Mouse (Mus musculus) left cerebral cortex, adult 11 months (tissue): ENCODE measurements around the gene Sarm1.

Experiments
- DNase-seq: peaks from one replicate; pipeline ENCODE4 v3.0.0; 2022; ENCODE audit warnings: low spot score

Sarm1 gene

GRCm38 (mm10) chr11:78463286-78464036, 34.1 kb downstream of the Sarm1 start:
- no peak for DNase-seq

- DNase-seq = no peak
Measured at GRCm38 (mm10) chr11:78462669-78463068, 34.9 kb downstream of the Sarm1 start.

- DNase-seq = no peak
Measured at GRCm38 (mm10) chr11:78461894-78462293, 35.7 kb downstream of the Sarm1 start.

GRCm38 (mm10) chr11:78458740-78459139, 38.8 kb downstream of the Sarm1 start:
- DNase-seq = no peak

GRCm38 (mm10) chr11:78455308-78455707, 42.2 kb downstream of the Sarm1 start:
- no peak for DNase-seq

GRCm38 (mm10) chr11:78454276-78454675, 43.3 kb downstream of the Sarm1 start:
- no peak for DNase-seq

- DNase-seq = no peak
Measured at GRCm38 (mm10) chr11:78453675-78454074, 43.9 kb downstream of the Sarm1 start.

- DNase-seq = no peak
Measured at GRCm38 (mm10) chr11:78450337-78450736, 47.2 kb downstream of the Sarm1 start.

GRCm38 (mm10) chr11:78448242-78448641, 49.3 kb downstream of the Sarm1 start:
- DNase-seq = no peak

GRCm38 (mm10) chr11:78447168-78447567, 50.4 kb downstream of the Sarm1 start:
- no peak for DNase-seq

- DNase-seq = no peak
Measured at GRCm38 (mm10) chr11:78443115-78443514, 54.4 kb downstream of the Sarm1 start.

GRCm38 (mm10) chr11:78438399-78438930, 59.1 kb downstream of the Sarm1 start:
- no peak for DNase-seq

GRCm38 (mm10) chr11:78437182-78437581, 60.4 kb downstream of the Sarm1 start:
- DNase-seq = no peak

- DNase-seq = no peak
Measured at GRCm38 (mm10) chr11:78435776-78436349, 61.7 kb downstream of the Sarm1 start.

GRCm38 (mm10) chr11:78434052-78434451, 63.5 kb downstream of the Sarm1 start:
- no peak for DNase-seq

GRCm38 (mm10) chr11:78431176-78431575, 66.4 kb downstream of the Sarm1 start:
- DNase-seq = no peak

GRCm38 (mm10) chr11:78430195-78430878, 67.2 kb downstream of the Sarm1 start:
- DNase-seq = no peak

- no peak for DNase-seq
Measured at GRCm38 (mm10) chr11:78428309-78428708, 69.2 kb downstream of the Sarm1 start.

- no peak for DNase-seq
Measured at GRCm38 (mm10) chr11:78427655-78428054, 69.9 kb downstream of the Sarm1 start.

GRCm38 (mm10) chr11:78425572-78425971, 72.0 kb downstream of the Sarm1 start:
- no peak for DNase-seq

GRCm38 (mm10) chr11:78424352-78424751, 73.2 kb downstream of the Sarm1 start:
- DNase-seq = no peak
